Mouse (Mus musculus): ENCODE measurements around the gene St6gal2. TPM values are rescaled to one million over a fixed set of nuclear protein-coding genes. Genes with fewer than 3 reads are reported as not detected.

The St6gal2 gene
- polyA plus RNA-seq, 1 experiment, result not detected

- no peak for TF ChIP-seq POLR2A (IDR thresholded peaks at IDR 0.05; ENCODE audit: borderline replicate concordance, control insufficient read depth, low read depth, low read length)
- TF ChIP-seq CTCF (IDR thresholded peaks at IDR 0.05; ENCODE audit: control insufficient read depth, insufficient read depth, low read length), result no peak
- H3K4me3 ChIP-seq (replicated peaks; ENCODE audit: control insufficient read depth, low read depth, low read length), result no peak overlapping the region
- no peaks in the 10 kb centered on the region for H3K4me1 ChIP-seq (ENCODE audit: control insufficient read depth, insufficient read depth, low read length)
- no peak overlapping the region for H3K27ac ChIP-seq (ENCODE audit: control insufficient read depth, insufficient read depth, low read depth, low read length, poor library complexity)
- 44% methylated on average over 3 of the region's 3 CpGs for WGBS
These were observed 22.4 kb downstream of the St6gal2 start for GRCm38 (mm10) chr17:55467579-55467978.

- Histone ChIP-seq H3K4me1 (ENCODE audit: control insufficient read depth, insufficient read depth, low read length) (no peaks in the 10 kb centered on the region), H3K27ac (ENCODE audit: control insufficient read depth, insufficient read depth, low read depth, low read length, poor library complexity) (no peak overlapping the region), H3K4me3 (replicated peaks; ENCODE audit: control insufficient read depth, low read depth, low read length) (no peak overlapping the region)
- no peak for TF ChIP-seq POLR2A (IDR thresholded peaks at IDR 0.05; ENCODE audit: borderline replicate concordance, control insufficient read depth, low read depth, low read length)
- no peak for TF ChIP-seq CTCF (IDR thresholded peaks at IDR 0.05; ENCODE audit: control insufficient read depth, insufficient read depth, low read length)
These were observed 23.8 kb downstream of the St6gal2 start for GRCm38 (mm10) chr17:55468963-55469362.

- Histone ChIP-seq H3K27ac (ENCODE audit: control insufficient read depth, insufficient read depth, low read depth, low read length, poor library complexity) (no peak overlapping the region), H3K4me1 (ENCODE audit: control insufficient read depth, insufficient read depth, low read length) (no peaks in the 10 kb centered on the region), H3K4me3 (replicated peaks; ENCODE audit: control insufficient read depth, low read depth, low read length) (no peak overlapping the region)
- TF ChIP-seq POLR2A (IDR thresholded peaks at IDR 0.05; ENCODE audit: borderline replicate concordance, control insufficient read depth, low read depth, low read length), result no peak
- no peak for TF ChIP-seq CTCF (IDR thresholded peaks at IDR 0.05; ENCODE audit: control insufficient read depth, insufficient read depth, low read length)
- 64% methylated on average over 4 of the region's 4 CpGs for WGBS
These were observed 30.8 kb downstream of the St6gal2 start for GRCm38 (mm10) chr17:55475974-55476373.

GRCm38 (mm10) chr17:55477361-55477760 lies 32.2 kb downstream of the St6gal2 start:
- Histone ChIP-seq H3K4me1 (ENCODE audit: control insufficient read depth, insufficient read depth, low read length) (no peaks in the 10 kb centered on the region), H3K27ac (ENCODE audit: control insufficient read depth, insufficient read depth, low read depth, low read length, poor library complexity) (no peak overlapping the region), H3K4me3 (replicated peaks; ENCODE audit: control insufficient read depth, low read depth, low read length) (no peak overlapping the region)
- TF ChIP-seq CTCF (IDR thresholded peaks at IDR 0.05; ENCODE audit: control insufficient read depth, insufficient read depth, low read length), result no peak
- TF ChIP-seq POLR2A (IDR thresholded peaks at IDR 0.05; ENCODE audit: borderline replicate concordance, control insufficient read depth, low read depth, low read length), result no peak

- Histone ChIP-seq H3K27ac (ENCODE audit: control insufficient read depth, insufficient read depth, low read depth, low read length, poor library complexity) (no peak overlapping the region), H3K4me1 (ENCODE audit: control insufficient read depth, insufficient read depth, low read length) (no peaks in the 10 kb centered on the region), H3K4me3 (replicated peaks; ENCODE audit: control insufficient read depth, low read depth, low read length) (no peak overlapping the region)
- 73% methylated on average over 7 of the region's 7 CpGs for WGBS
- TF ChIP-seq CTCF (IDR thresholded peaks at IDR 0.05; ENCODE audit: control insufficient read depth, insufficient read depth, low read length) (no peak), POLR2A (IDR thresholded peaks at IDR 0.05; ENCODE audit: borderline replicate concordance, control insufficient read depth, low read depth, low read length) (no peak)
These were observed 34.2 kb downstream of the St6gal2 start for GRCm38 (mm10) chr17:55479367-55479766.

GRCm38 (mm10) chr17:55484108-55484870 lies 39.1 kb downstream of the St6gal2 start:
- 79% methylated on average over 7 of the region's 7 CpGs for WGBS
- Histone ChIP-seq H3K4me3 (replicated peaks; ENCODE audit: control insufficient read depth, low read depth, low read length) (no peak overlapping the region), H3K4me1 (ENCODE audit: control insufficient read depth, insufficient read depth, low read length) (no peaks in the 10 kb centered on the region), H3K27ac (ENCODE audit: control insufficient read depth, insufficient read depth, low read depth, low read length, poor library complexity) (no peak overlapping the region)
- TF ChIP-seq POLR2A (IDR thresholded peaks at IDR 0.05; ENCODE audit: borderline replicate concordance, control insufficient read depth, low read depth, low read length) (no peak), CTCF (IDR thresholded peaks at IDR 0.05; ENCODE audit: control insufficient read depth, insufficient read depth, low read length) (no peak)

- WGBS, result 77% methylated on average over 7 of the region's 7 CpGs
These were observed 86.7 kb downstream of the St6gal2 start for GRCm38 (mm10) chr17:55531872-55532271.

GRCm38 (mm10) chr17:55548476-55548875 lies 103.3 kb downstream of the St6gal2 start:
- 66% methylated on average over 1 of the region's 1 CpGs for WGBS
- no peaks in the 10 kb centered on the region for H3K4me1 ChIP-seq (ENCODE audit: control insufficient read depth, insufficient read depth, low read length)
- TF ChIP-seq POLR2A (IDR thresholded peaks at IDR 0.05; ENCODE audit: borderline replicate concordance, control insufficient read depth, low read depth, low read length), result no peak
- no peak for TF ChIP-seq CTCF (IDR thresholded peaks at IDR 0.05; ENCODE audit: control insufficient read depth, insufficient read depth, low read length)
- H3K4me3 ChIP-seq (replicated peaks; ENCODE audit: control insufficient read depth, low read depth, low read length), result no peak overlapping the region
- no peak overlapping the region for H3K27ac ChIP-seq (ENCODE audit: control insufficient read depth, insufficient read depth, low read depth, low read length, poor library complexity)

More at GRCm38 (mm10) chr17:55531872-55532271, 86.7 kb downstream of the St6gal2 start:
- Histone ChIP-seq H3K4me3 (replicated peaks; ENCODE audit: control insufficient read depth, low read depth, low read length) (no peak overlapping the region), H3K4me1 (ENCODE audit: control insufficient read depth, insufficient read depth, low read length) (no peaks in the 10 kb centered on the region), H3K27ac (ENCODE audit: control insufficient read depth, insufficient read depth, low read depth, low read length, poor library complexity) (no peak overlapping the region)
- TF ChIP-seq POLR2A (IDR thresholded peaks at IDR 0.05; ENCODE audit: borderline replicate concordance, control insufficient read depth, low read depth, low read length) (no peak), CTCF (IDR thresholded peaks at IDR 0.05; ENCODE audit: control insufficient read depth, insufficient read depth, low read length) (no peak)

Data from bone marrow, adult 2 months (tissue).